Mouse (Mus musculus) stomach, postnatal 0 days (tissue): Measurements from ENCODE around the gene Cabp4. TPM values are rescaled to one million over a fixed set of nuclear protein-coding genes. Genes with fewer than 3 reads are reported as not detected.

ENCODE experiments used
- ATAC-seq: fragments of 200-750 bp; cut with Nextera tagmentation; 2 replicates; pipeline ENCODE4 v1.8.0; 2017; ENCODE audit not compliant: low FRiP score, low TSS enrichment
- DNase-seq: peaks from one replicate; pipeline ENCODE4 v3.0.0-alpha.2; 2016; ENCODE audit warnings: low spot score
- H3K27ac ChIP-seq: fragments of 300-500 bp; sonication (generic); replicated peaks from 2 replicates; pipeline ENCODE4 v1.5.1; 2014; ENCODE audit warnings: mild to moderate bottlenecking, control low read depth
- H3K27me3 ChIP-seq: fragments of 300-500 bp; sonication (generic); 2 replicates; pipeline ENCODE4 v1.6.1; 2014; ENCODE audit warnings: low read length; ENCODE audit not compliant: control insufficient read depth, insufficient read depth
- H3K36me3 ChIP-seq: fragments of 300-500 bp; sonication (generic); 2 replicates; pipeline ENCODE4 v1.6.1; 2014; ENCODE audit warnings: low read length, mixed read lengths; ENCODE audit not compliant: control insufficient read depth, insufficient read depth
- H3K4me1 ChIP-seq: fragments of 300-500 bp; sonication (generic); replicated peaks from 2 replicates; pipeline ENCODE4 v1.6.1; 2014; ENCODE audit warnings: antibody characterized with exemption; ENCODE audit not compliant: control insufficient read depth, insufficient read depth
- H3K4me2 ChIP-seq: fragments of 300-500 bp; sonication (generic); replicated peaks from 2 replicates; pipeline ENCODE4 v1.6.1; 2014; ENCODE audit warnings: low read depth, mild to moderate bottlenecking, control low read depth, moderate library complexity
- H3K4me3 ChIP-seq: fragments of 300-500 bp; sonication (generic); 2 replicates; pipeline ENCODE4 v1.5.1; 2014; ENCODE audit warnings: low read depth, low read length, control low read depth
- H3K9ac ChIP-seq: fragments of 300-500 bp; sonication (generic); 2 replicates; pipeline ENCODE4 v1.6.1; 2014; ENCODE audit warnings: mild to moderate bottlenecking, low read length, control low read depth, mixed read lengths
- H3K9me3 ChIP-seq: fragments of 300-500 bp; sonication (generic); 2 replicates; pipeline ENCODE4 v1.6.1; 2016; ENCODE audit warnings: low read length; ENCODE audit not compliant: control insufficient read depth
- CTCF ChIP-seq: IDR thresholded peaks from 2 replicates; pipeline ENCODE4 v1.5.1; 2016; ENCODE audit warnings: antibody characterized with exemption, low read depth, mild to moderate bottlenecking, moderate library complexity
- EP300 ChIP-seq: optimal IDR thresholded peaks from 2 replicates; pipeline ENCODE3; 2016; ENCODE audit warnings: antibody characterized with exemption
- WGBS: fragments of 180-500 bp; shearing (Covaris S2); extraction: QIAGEN DNeasy Blood & Tissue Kit; methylation state at CpG from one replicate; pipeline ENCODE4 v1.1.7; 2014; 5-methylcytosine and 5-hydroxymethylcytosine counted together
- polyA plus RNA-seq: library from polyadenylated mRNA; unstranded; fragments of >200 nt; fragmentation: Nextera tagmentation; extraction: Ambion mirVana; gene quantifications from 2 replicates; pipeline ENCODE4 v1.2.1, GENCODE M21; 2015

Cabp4 gene
- polyA plus RNA-seq, 1 experiment from 2014 or later: not detected

DNA sequence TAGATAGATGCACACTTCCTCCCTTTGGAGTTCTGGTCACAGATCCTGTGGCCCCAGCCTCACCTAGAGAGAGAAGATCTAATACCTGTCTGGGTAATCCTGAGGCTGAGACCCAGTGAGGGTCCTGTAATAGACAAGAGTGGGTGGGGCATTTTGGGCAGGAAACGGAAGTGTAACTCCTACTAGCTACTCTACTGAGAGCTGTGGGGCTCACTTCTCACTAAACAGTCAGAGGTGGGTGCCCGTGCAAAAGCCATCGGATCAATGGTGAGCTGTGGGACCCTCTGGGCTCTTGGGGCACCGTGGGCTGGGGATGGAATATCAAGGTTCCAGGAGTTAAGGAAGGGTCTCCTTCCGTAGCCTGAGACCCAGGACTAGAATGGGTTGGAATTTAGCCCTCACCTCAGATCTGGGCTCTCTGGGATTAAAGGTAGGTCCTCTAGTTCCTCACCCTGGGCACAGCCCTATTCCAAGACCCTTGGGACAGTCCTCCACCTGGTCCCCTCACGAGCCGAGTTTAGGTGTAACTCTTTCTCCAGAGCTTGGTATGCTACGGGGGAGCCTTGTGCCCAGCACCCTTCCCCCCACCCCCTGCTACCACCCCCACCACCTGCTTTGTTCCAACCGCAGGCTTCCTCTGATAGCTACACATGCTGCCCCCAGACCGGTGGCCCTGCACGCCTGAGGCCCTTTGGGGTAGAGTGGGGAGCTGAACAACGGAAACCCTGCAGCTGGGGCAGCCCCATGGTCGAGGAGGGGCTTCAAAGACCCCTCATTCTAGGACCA, 10.8 kb upstream of the Cabp4 start:
- ATAC-seq (no peak), DNase-seq (no peak)
- no peaks in the 10 kb centered on the region for H3K4me1 ChIP-seq
- TF ChIP-seq CTCF (no peak), EP300 (no peak)
- H3K9ac ChIP-seq: no peak overlapping the region
- no peaks in the 10 kb centered on the region for H3K9me3 ChIP-seq
- 73% methylated on average over 13 of the region's 13 CpGs for WGBS
- H3K4me2 ChIP-seq: no peak overlapping the region
- no peaks in the 10 kb centered on the region for H3K27me3 ChIP-seq
- H3K4me3 ChIP-seq: no peak overlapping the region
- H3K27ac ChIP-seq: no peak overlapping the region
- H3K36me3 ChIP-seq: peaks cover 32% of the 10 kb centered on the region

DNA sequence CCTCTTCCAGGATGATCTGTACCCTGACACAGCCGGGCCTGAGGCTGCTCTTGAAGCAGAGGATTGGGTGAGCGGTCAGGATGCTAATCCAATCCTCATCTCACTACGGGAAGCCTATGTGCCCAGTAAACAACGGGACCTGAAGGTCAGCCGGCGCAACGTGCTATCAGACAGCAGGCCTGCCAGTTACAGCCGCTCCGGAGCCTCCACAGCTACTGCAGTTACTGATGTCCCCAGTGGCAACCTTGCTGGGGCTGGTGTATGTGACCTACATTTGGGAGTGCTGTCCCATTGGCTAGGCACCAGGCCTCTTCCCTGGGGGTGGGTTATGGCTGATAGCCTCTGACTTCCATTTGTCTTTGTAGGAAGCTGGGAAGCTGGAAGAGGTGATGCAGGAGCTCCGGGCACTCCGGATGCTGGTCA, 9.4 kb upstream of the Cabp4 start, which contains the start of gene Ptprcap:
TSS of gene Ptprcap (plus strand) at position 373 of the 423 bp plus-strand sequence.
- Histone ChIP-seq H3K4me2 (no peak within 1 kb of the TSS), H3K27ac (no peak within 1 kb of the TSS; the same call in 1 of the 2 replicates), H3K36me3 (peaks cover 21% of the 10 kb centered on the region; the same call in 1 of the 2 replicates), H3K4me1 (no peaks in the 10 kb centered on the region), H3K27me3 (no peaks in the 10 kb centered on the region), H3K9me3 (no peaks in the 10 kb centered on the region), H3K9ac (no peak within 1 kb of the TSS), H3K4me3 (no peak within 1 kb of the TSS)
- ATAC-seq: no peak
- DNase-seq: no peak
- no peak for TF ChIP-seq EP300
- TF ChIP-seq CTCF: no peak
- WGBS: 70% methylated on average over 11 of the region's 11 CpGs

DNA sequence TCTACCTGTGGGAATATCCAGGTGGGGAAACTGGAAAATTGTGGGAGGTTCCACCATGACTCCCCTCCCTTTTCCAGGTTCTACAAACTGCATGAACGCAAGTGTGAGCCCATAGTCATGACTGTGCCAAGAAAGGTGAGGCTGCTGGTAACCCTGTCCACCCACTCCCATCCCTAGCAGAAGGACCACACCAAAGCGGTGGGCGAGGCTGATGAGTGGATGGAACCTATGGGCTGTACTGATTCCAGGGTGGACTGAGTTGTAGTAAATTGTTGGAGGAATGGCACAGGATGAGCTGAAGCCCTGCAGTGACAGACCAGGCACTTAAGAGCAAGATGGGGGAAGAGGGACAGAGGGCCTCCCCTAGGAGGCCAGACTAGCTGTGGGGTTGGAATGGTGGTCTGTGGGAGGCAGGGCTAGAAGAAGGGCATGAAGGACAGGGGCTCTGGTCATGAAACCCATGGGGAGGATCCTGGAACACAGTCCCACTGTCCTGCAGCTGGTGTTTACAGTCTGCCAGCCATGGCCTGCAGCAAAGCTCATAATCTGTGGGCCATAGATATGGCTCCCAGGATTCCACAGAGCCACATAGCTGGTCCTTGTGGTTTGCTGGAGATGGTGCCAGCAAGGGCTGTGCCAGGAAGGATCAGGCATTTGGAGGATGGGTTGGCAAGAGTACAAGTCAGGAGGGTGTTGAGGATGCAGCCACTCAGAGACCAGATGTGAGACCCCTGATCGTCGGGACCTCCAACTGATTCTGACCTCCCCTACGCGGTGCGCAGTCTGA, 8.8 kb upstream of the Cabp4 start:
- peaks cover 17% of the 10 kb centered on the region; the same call in 1 of the 2 replicates for H3K36me3 ChIP-seq
- H3K9me3 ChIP-seq: no peaks in the 10 kb centered on the region
- H3K27ac ChIP-seq: no peak overlapping the region; the same call in 1 of the 2 replicates
- DNase-seq (no peak), ATAC-seq (no peak)
- WGBS: 85% methylated on average over 8 of the region's 8 CpGs
- H3K27me3 ChIP-seq: no peaks in the 10 kb centered on the region
- H3K4me3 ChIP-seq: no peak overlapping the region
- no peak overlapping the region for H3K9ac ChIP-seq
- H3K4me1 ChIP-seq: no peaks in the 10 kb centered on the region
- H3K4me2 ChIP-seq: no peak overlapping the region
- TF ChIP-seq EP300 (no peak), CTCF (no peak)

DNA sequence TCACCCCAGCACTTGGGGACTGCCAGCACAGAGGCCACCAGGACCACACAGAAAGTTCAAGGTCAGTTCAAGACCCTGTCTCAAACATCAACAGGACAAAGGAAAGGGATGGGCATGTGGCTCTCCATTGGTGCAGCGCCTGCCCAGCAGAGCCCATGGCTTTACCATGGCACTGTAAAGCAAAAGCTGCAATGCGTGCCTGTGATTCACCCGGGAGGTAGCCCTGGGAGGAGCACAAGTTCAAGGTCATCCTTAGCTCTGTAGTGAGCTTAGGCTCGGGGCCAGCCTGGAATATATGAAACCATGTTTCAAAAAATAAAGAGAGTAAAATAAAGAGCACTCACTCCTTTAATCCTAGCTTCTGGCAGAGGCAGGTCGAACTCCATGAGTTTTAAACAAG, 8.1 kb upstream of the Cabp4 start:
- ATAC-seq (no peak), DNase-seq (no peak)
- Histone ChIP-seq H3K27ac (no peak overlapping the region), H3K9ac (no peak overlapping the region), H3K4me1 (no peaks in the 10 kb centered on the region), H3K27me3 (no peaks in the 10 kb centered on the region), H3K4me3 (no peak overlapping the region), H3K9me3 (no peaks in the 10 kb centered on the region), H3K4me2 (no peak overlapping the region), H3K36me3 (peaks cover 14% of the 10 kb centered on the region; the same call in 1 of the 2 replicates)
- TF ChIP-seq CTCF (no peak), EP300 (no peak)
- WGBS: 85% methylated on average over 5 of the region's 5 CpGs

DNA sequence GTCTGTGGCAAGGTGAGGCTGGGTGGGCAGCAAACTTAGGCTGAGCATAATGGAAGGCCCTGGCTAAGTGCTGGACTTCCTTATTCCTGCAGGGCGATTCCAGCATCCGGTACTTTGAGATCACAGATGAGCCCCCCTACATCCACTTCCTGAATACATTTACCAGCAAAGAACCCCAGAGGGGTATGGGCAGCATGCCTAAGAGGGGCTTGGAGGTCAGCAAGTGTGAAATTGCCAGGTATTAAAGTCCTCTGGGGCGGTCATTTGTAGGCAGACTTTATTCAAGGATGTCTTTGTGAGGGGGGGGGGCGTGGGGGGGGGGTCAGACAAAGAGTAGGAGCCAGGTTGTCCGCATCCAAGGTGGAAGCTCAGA, 7.6 kb upstream of the Cabp4 start:
- TF ChIP-seq CTCF (no peak), EP300 (no peak)
- ATAC-seq (no peak), DNase-seq (no peak)
- 74% methylated on average over 5 of the region's 5 CpGs for WGBS
- no peak overlapping the region for H3K27ac ChIP-seq
- H3K4me1 ChIP-seq: no peaks in the 10 kb centered on the region
- no peak overlapping the region for H3K4me2 ChIP-seq
- no peaks in the 10 kb centered on the region for H3K9me3 ChIP-seq
- no peak overlapping the region for H3K9ac ChIP-seq
- no peaks in the 10 kb centered on the region for H3K27me3 ChIP-seq
- H3K4me3 ChIP-seq: no peak overlapping the region
- H3K36me3 ChIP-seq: peaks cover 14% of the 10 kb centered on the region; the same call in 1 of the 2 replicates
